Mouse (Mus musculus) thymus, adult 18-20 months (tissue): ENCODE measurements at regions not wholly inside any gene's neighbourhood (a gene's known extent, or its start where the extent isn't known, plus 50 kb on each side); places are given as distances from the start of the nearest gene placed in this dataset.

Experiments
- DNase-seq, 2 experiments: peaks; one replicate each; pipeline ENCODE4 v3.0.0; 2022; ENCODE audit warnings: mixed read lengths in 2 of 2

- DNase-seq: no peak
These were observed 385.5 kb upstream of the Dcn start for GRCm38 (mm10) chr10:97093886-97094285.

GRCm38 (mm10) chr10:97114501-97114900 lies 364.9 kb upstream of the Dcn start:
- no peak for DNase-seq

- no peak for DNase-seq
These were observed 356.7 kb upstream of the Dcn start for GRCm38 (mm10) chr10:97122693-97123092.

- DNase-seq: no peak
These were observed 337.8 kb upstream of the Dcn start for GRCm38 (mm10) chr10:97141561-97141960.

- no peak for DNase-seq
These were observed 320.6 kb upstream of the Dcn start for GRCm38 (mm10) chr10:97158561-97159395.

GRCm38 (mm10) chr10:97159396-97159760 lies 320.0 kb upstream of the Dcn start:
- DNase-seq: no peak

- no peak for DNase-seq
These were observed 319.4 kb upstream of the Dcn start for GRCm38 (mm10) chr10:97159831-97160575.

GRCm38 (mm10) chr10:97160892-97161291 lies 318.5 kb upstream of the Dcn start:
- DNase-seq: no peak

GRCm38 (mm10) chr10:97178468-97178867 lies 300.9 kb upstream of the Dcn start:
- no peak for DNase-seq

GRCm38 (mm10) chr10:97189696-97190095 lies 289.7 kb upstream of the Dcn start:
- DNase-seq: no peak

GRCm38 (mm10) chr10:97211238-97211695 lies 268.1 kb upstream of the Dcn start:
- DNase-seq: no peak

- no peak for DNase-seq
These were observed 267.5 kb upstream of the Dcn start for GRCm38 (mm10) chr10:97211785-97212398.

GRCm38 (mm10) chr10:97219474-97219873 lies 259.9 kb upstream of the Dcn start:
- no peak for DNase-seq

- no peak for DNase-seq
These were observed 259.0 kb upstream of the Dcn start for GRCm38 (mm10) chr10:97220431-97220830.

GRCm38 (mm10) chr10:97235631-97236030 lies 243.8 kb upstream of the Dcn start:
- no peak for DNase-seq

GRCm38 (mm10) chr10:97241476-97241875 lies 237.9 kb upstream of the Dcn start:
- DNase-seq: no peak

- DNase-seq: no peak
These were observed 233.7 kb upstream of the Dcn start for GRCm38 (mm10) chr10:97245674-97246073.

- DNase-seq: no peak
These were observed 230.9 kb upstream of the Dcn start for GRCm38 (mm10) chr10:97248522-97248921.

- no peak for DNase-seq
These were observed 229.6 kb upstream of the Dcn start for GRCm38 (mm10) chr10:97249760-97250159.

- DNase-seq: no peak
These were observed 229.2 kb upstream of the Dcn start for GRCm38 (mm10) chr10:97250167-97250566.

GRCm38 (mm10) chr10:97265959-97266517 lies 213.4 kb upstream of the Dcn start:
- DNase-seq: no peak

GRCm38 (mm10) chr10:97282416-97282815 lies 197.0 kb upstream of the Dcn start:
- no peak for DNase-seq

GRCm38 (mm10) chr10:97282841-97283496 lies 196.4 kb upstream of the Dcn start:
- no peak for DNase-seq
